Mouse (Mus musculus): ENCODE results near the gene Ttll11. TPM values are rescaled to one million over a fixed set of nuclear protein-coding genes. Genes with fewer than 3 reads are reported as not detected.

The Ttll11 gene
- polyA plus RNA-seq, 1 experiment = 0.46 TPM

- no peaks in the 10 kb centered on the region for H3K36me3 ChIP-seq (ENCODE audit: control insufficient read depth, insufficient read depth, low read length)
- no peak for DNase-seq
- TF ChIP-seq CTCF (IDR thresholded peaks at IDR 0.05; ENCODE audit: borderline replicate concordance, control insufficient read depth, extremely low read depth, insufficient read depth, low read length, poor library complexity) = no peak
- TF ChIP-seq POLR2A (IDR thresholded peaks at IDR 0.05; ENCODE audit: control insufficient read depth, extremely low read depth, insufficient read depth, low read length, poor library complexity) = no peak
- 85% methylated on average over 11 of the region's 11 CpGs for WGBS
- H3K4me1 ChIP-seq (replicated peaks; ENCODE audit: control insufficient read depth, insufficient read depth, low read length) = peaks cover 38% of the 10 kb centered on the region
- H3K27me3 ChIP-seq (ENCODE audit: control insufficient read depth, insufficient read depth, low read length) = no peaks in the 10 kb centered on the region
- H3K4me3 ChIP-seq (ENCODE audit: control insufficient read depth, insufficient read depth, low read length) = no peak overlapping the region
- no peak overlapping the region for H3K27ac ChIP-seq (ENCODE audit: control insufficient read depth, insufficient read depth, low read length)
Observed at GRCm38 (mm10) chr2:35845611-35846504, 133.9 kb downstream of the Ttll11 start.

GRCm38 (mm10) chr2:35843896-35844690 is 135.6 kb downstream of the Ttll11 start:
- 67% methylated on average over 13 of the region's 13 CpGs for WGBS
- peaks cover 42% of the 10 kb centered on the region for H3K4me1 ChIP-seq (replicated peaks; ENCODE audit: control insufficient read depth, insufficient read depth, low read length)
- TF ChIP-seq POLR2A (IDR thresholded peaks at IDR 0.05; ENCODE audit: control insufficient read depth, extremely low read depth, insufficient read depth, low read length, poor library complexity) (no peak), CTCF (IDR thresholded peaks at IDR 0.05; ENCODE audit: borderline replicate concordance, control insufficient read depth, extremely low read depth, insufficient read depth, low read length, poor library complexity) (no peak)
- H3K36me3 ChIP-seq (ENCODE audit: control insufficient read depth, insufficient read depth, low read length) = no peaks in the 10 kb centered on the region
- no peak overlapping the region for H3K27ac ChIP-seq (ENCODE audit: control insufficient read depth, insufficient read depth, low read length)
- DNase-seq = no peak
- H3K27me3 ChIP-seq (ENCODE audit: control insufficient read depth, insufficient read depth, low read length) = no peaks in the 10 kb centered on the region
- no peak overlapping the region for H3K4me3 ChIP-seq (ENCODE audit: control insufficient read depth, insufficient read depth, low read length)

GRCm38 (mm10) chr2:35842780-35843474 is 136.8 kb downstream of the Ttll11 start:
- Histone ChIP-seq H3K4me3 (ENCODE audit: control insufficient read depth, insufficient read depth, low read length) (no peak overlapping the region), H3K4me1 (replicated peaks; ENCODE audit: control insufficient read depth, insufficient read depth, low read length) (peaks cover 49% of the 10 kb centered on the region), H3K27me3 (ENCODE audit: control insufficient read depth, insufficient read depth, low read length) (no peaks in the 10 kb centered on the region), H3K27ac (ENCODE audit: control insufficient read depth, insufficient read depth, low read length) (no peak overlapping the region), H3K36me3 (ENCODE audit: control insufficient read depth, insufficient read depth, low read length) (no peaks in the 10 kb centered on the region)
- DNase-seq = no peak
- TF ChIP-seq POLR2A (IDR thresholded peaks at IDR 0.05; ENCODE audit: control insufficient read depth, extremely low read depth, insufficient read depth, low read length, poor library complexity) (no peak), CTCF (IDR thresholded peaks at IDR 0.05; ENCODE audit: borderline replicate concordance, control insufficient read depth, extremely low read depth, insufficient read depth, low read length, poor library complexity) (no peak)
- 96% methylated on average over 16 of the region's 16 CpGs for WGBS

DNA sequence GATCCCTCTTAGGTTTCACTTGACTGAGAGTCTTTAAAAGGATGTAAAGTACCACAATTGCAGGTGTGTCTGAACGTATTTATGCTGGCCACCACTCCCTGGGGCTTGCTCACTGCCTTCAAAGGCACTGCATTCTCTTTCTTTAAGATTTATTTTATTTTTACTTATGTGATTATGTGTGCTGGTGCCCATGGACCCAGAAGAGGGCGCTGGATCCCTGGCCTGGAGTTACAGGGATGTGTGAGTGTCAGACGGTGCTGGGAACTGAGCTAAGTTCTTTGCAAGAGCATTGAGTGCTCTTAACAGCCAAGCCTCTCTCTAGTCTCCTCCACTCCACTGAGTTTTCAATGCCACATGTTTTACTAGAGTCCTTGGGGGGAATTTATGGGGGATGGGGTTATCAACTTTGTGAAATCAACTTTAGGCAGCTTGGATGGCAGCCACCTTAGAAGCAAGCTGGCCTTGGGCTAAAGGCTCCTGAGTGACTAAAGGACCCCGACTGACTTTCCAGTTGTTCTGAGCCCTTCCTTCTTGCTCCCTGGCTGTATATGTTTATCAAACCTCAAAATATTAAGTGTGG is 137.8 kb downstream of the Ttll11 start:
- no peaks in the 10 kb centered on the region for H3K27me3 ChIP-seq (ENCODE audit: control insufficient read depth, insufficient read depth, low read length)
- TF ChIP-seq POLR2A (IDR thresholded peaks at IDR 0.05; ENCODE audit: control insufficient read depth, extremely low read depth, insufficient read depth, low read length, poor library complexity) (no peak), CTCF (IDR thresholded peaks at IDR 0.05; ENCODE audit: borderline replicate concordance, control insufficient read depth, extremely low read depth, insufficient read depth, low read length, poor library complexity) (no peak)
- no peak overlapping the region for H3K4me3 ChIP-seq (ENCODE audit: control insufficient read depth, insufficient read depth, low read length)
- peaks cover 50% of the 10 kb centered on the region for H3K4me1 ChIP-seq (replicated peaks; ENCODE audit: control insufficient read depth, insufficient read depth, low read length)
- no peaks in the 10 kb centered on the region for H3K36me3 ChIP-seq (ENCODE audit: control insufficient read depth, insufficient read depth, low read length)
- WGBS = 50% methylated on average over 4 of the region's 4 CpGs
- DNase-seq = no peak
- peak overlapping the region; percentile 87 for H3K27ac ChIP-seq (ENCODE audit: control insufficient read depth, insufficient read depth, low read length)

DNA sequence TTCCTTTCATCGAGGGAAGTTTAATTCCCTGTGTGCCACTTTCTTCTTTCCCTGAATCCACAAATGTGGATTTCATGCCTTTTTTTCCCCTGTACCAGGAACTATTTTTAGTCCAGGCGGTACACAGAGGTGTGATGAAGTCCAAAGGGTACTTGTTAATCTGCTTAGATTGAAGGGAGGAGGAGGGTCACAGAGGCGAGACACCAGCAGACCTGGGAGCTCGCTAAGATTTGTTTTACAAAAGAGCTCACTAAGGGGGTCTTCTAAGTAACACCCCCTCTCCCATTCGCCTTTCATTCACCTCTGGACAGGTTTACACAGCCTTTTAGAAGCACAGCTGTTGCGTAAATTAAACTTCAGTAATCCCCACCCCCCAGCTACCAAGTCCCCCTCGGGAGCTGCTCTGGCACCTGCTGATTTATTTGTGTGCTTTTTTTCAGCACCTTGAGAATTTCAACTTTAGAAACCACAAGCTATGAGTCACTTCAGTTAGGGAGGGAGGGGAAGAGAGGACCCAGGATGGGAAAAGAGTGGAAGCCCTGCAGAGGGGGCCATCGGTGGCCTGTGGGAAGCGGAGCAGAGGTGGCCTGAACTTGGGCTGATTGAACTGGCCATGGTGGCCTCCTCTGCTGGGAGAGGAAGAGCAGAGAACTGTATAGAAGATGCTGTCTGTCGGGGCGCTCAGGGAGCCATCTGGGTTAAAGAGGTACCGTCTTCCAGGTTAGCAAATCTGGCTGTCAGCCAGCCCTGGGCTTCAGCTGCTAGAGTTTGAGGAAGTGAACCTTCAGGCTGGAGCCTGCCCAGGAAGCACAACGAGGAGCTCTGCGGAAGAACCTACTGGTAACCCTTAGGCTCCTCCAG is 138.5 kb downstream of the Ttll11 start:
- Histone ChIP-seq H3K27ac (ENCODE audit: control insufficient read depth, insufficient read depth, low read length) (peak overlapping the region; percentile 87), H3K4me3 (ENCODE audit: control insufficient read depth, insufficient read depth, low read length) (peak overlapping the region; percentile 3; the same call in 1 of the 2 replicates), H3K27me3 (ENCODE audit: control insufficient read depth, insufficient read depth, low read length) (no peaks in the 10 kb centered on the region), H3K4me1 (replicated peaks; ENCODE audit: control insufficient read depth, insufficient read depth, low read length) (peaks cover 50% of the 10 kb centered on the region), H3K36me3 (ENCODE audit: control insufficient read depth, insufficient read depth, low read length) (no peaks in the 10 kb centered on the region)
- peak; percentile 61 for DNase-seq
- WGBS = 12% methylated on average over 14 of the region's 14 CpGs
- TF ChIP-seq POLR2A (IDR thresholded peaks at IDR 0.05; ENCODE audit: control insufficient read depth, extremely low read depth, insufficient read depth, low read length, poor library complexity) (no peak), CTCF (IDR thresholded peaks at IDR 0.05; ENCODE audit: borderline replicate concordance, control insufficient read depth, extremely low read depth, insufficient read depth, low read length, poor library complexity) (no peak)
